Mouse (Mus musculus) ovary, postnatal 10 days (tissue): ENCODE measurements around the gene Eif2b5.
A peak's percentile ranks its signal among the peaks of the same experiment; 100 is the strongest.

Experiments
- DNase-seq: peaks from one replicate; pipeline ENCODE4 v3.0.0; 2022; ENCODE audit warnings: low spot score

Eif2b5 gene

GRCm38 (mm10) chr16:20489233-20489632 lies 9.4 kb upstream of the Eif2b5 start:
- no peak for DNase-seq

DNA sequence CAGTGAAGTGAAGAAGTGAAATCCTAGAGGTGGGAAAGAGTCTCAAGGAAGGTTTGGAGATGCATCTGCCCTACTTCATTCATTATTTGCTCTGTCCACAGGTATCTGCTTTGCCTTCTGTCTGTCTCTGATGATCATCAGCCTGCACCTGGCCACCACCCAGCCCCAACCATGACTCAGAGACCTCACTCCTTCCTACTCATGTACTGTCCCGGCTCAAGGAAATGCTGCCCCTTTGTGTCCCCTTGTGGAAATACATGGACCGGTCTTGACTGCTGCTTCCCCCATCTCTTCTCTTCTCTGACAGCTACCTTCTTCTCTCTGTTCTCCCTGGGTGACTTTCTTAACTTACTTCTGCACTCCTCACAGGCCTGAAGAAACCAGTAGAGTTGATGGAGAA lies 8.0 kb upstream of the Eif2b5 start:
- no peak for DNase-seq

DNA sequence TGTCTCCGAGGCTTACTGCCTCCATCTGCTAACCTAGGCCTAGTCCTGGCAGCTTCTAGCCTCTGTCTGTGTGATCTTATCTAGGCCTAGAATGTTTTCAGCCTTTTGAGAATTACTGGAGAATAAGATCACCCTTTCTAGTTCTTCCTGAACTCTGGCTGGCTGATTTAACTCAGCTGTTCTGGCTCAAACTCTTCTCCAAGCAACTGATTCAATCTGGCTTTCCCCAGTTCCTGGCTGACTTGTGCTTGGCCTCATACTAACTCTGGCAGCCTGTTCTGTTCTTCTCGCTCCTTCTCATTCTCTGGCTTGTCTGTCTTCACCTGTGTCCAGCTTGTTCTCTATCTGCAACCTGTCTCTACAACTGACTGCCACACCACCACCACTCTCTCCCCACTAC lies 7.3 kb upstream of the Eif2b5 start:
- DNase-seq = no peak

- no peak for DNase-seq
Measured at GRCm38 (mm10) chr16:20493452-20493851, 5.2 kb upstream of the Eif2b5 start.

GRCm38 (mm10) chr16:20496671-20497600 lies 1.7 kb upstream of the Eif2b5 start:
- no peak for DNase-seq

DNA sequence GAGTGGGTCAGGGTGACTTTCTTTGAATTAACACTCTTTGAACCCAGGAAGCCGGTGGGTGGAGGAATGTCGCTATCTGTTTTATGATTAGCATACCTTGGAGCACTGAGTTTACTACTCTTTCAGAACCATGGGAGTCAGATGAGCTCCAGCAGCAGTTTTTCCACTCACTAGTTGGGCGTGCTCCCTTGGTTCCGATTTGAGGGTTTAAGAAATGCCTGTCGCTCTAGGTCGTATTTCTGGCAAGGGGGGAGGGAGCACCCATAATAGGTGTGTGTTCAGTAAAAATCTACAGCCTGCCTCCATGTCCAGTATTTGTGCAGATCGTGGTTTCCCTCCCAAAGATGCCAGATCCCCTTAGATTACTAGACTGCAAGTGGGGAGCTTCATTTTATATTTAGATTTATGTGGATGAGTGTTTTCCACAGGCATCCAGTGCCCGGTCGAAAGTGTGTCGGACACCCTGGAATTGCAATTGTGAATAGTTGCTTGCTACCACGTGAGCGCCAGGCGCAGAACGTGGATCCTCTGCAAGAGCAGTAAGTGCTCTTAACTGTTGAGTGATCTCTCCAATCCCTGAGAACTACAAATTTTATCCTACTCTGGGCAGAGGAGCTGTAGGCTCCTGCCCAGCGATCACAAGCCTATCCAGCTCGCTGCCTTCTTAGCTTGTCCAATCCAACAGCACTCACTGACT lies 489 bp upstream of the Eif2b5 start:
- no peak for DNase-seq

- no peak for DNase-seq
Measured at GRCm38 (mm10) chr16:20506000-20506399, 7.4 kb downstream of the Eif2b5 start.

DNA sequence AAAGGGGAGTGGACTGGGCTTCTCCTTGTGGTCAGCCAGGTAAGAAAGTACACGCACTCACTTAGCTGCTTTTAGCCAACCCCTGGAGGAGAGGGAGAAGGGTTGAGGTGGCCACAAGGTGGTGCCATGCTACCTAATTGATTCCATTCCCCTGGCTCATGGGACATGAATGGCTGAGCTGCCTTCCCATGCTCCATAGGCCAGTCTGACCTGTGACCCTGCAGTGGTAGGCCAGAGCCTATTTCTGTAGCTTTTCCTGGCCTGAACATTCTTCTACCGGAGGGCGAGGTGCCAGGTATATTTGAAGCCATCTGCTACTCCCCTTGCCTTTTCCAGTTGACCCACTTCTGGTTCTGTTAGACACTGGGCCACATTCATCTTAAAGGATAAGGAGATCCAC lies 10.7 kb downstream of the Eif2b5 start:
- no peak for DNase-seq

GRCm38 (mm10) chr16:20511277-20511847 lies 12.7 kb downstream of the Eif2b5 start:
- DNase-seq = no peak

- no peak for DNase-seq
Measured at GRCm38 (mm10) chr16:20516032-20516431, 17.4 kb downstream of the Eif2b5 start.

DNA sequence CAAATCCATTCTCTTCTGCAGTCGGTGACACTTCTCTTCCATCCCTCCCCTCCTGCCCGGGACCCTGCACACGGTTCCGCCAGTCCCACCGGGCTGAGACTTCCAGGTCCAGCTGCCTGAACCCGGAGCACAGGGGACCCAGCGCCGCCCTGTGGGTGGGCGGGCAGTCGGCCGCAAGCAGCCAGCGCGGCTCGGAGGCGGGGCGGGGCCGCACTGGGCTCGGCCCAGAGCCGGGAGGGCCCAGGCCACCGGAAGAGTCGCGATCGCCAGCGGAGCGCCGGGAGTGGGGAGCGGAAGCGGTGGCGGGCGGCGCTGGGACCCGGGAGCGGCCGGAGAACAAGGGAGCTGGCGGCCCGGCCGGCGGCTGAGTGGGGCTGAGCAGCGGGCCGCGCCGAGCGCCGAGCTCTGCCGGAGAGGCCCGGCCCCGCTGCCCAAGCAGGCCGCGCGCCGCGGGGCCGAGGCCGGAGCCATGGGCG lies 18.1 kb downstream of the Eif2b5 start, which contains the start of gene Dvl3:
Gene Dvl3 (plus strand): TSS at position 257 of the 476 bp plus-strand sequence.
- DNase-seq = peak; percentile 72

- peak; percentile 42 for DNase-seq
Measured at GRCm38 (mm10) chr16:20517216-20517615, 18.6 kb downstream of the Eif2b5 start.

DNA sequence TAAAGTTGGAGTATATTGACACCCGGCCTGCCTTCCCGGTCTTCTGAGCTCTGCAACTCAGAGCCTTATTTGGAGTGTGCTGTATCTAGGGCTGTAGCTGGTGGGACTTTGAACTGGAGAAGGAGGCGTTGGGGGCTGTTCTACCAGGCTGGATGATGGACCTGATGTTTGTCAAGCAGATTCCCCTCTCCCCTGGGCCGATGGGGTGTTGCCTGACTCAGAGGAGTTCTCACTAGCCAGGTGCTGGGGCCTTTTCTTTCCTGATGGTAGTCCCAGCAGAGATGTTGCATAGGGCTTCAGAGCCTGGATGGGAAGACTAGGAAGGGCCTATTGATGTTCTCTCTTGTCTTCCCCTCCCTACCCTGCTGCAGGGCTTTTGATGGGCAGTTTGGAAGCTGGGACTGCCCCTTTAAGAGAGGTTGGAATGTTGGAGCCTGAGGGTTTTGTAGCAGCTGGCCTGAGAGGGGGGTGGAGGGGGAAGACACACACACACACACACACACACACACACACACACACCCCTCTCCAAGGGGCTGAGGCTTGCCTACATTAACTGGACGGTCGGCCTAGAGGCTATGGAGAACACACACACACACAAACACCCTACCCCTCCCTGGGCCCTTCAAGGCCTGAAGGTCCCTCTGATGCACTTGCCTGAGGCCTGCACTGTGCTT lies 19.2 kb downstream of the Eif2b5 start:
- DNase-seq = no peak

DNA sequence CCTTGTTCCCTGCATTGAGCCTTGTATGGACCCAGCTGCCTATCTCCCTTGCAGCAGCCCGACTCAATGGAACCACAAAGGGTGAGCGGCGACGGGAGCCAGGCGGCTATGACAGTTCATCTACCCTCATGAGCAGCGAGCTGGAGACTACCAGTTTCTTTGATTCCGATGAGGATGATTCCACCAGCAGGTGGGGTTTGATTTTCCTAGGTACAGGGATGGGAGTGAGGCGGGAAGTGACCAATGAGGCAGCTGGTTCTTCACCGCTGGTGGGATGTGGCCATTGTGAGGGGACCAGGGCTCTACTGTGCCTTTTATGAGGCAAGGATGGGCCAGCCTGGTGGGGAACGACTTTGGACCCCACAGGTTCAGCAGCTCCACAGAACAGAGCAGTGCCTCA lies 25.3 kb downstream of the Eif2b5 start:
- DNase-seq = no peak

GRCm38 (mm10) chr16:20528779-20529178 lies 30.2 kb downstream of the Eif2b5 start:
- no peak for DNase-seq

GRCm38 (mm10) chr16:20529375-20529774 lies 30.8 kb downstream of the Eif2b5 start:
- no peak for DNase-seq

DNA sequence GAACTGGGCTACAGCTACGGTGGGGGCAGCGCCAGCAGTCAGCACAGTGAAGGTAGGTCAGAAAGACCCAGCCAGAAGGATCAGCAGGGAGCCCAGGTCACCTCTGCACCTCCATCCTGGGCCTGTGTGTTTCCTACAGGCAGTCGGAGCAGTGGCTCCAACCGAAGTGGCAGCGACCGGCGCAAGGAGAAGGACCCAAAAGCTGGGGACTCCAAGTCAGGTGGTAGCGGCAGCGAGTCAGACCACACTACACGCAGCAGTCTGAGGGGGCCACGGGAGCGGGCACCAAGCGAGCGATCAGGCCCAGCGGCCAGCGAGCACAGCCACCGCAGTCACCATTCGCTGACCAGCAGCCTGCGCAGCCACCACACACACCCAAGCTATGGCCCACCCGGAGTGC lies 32.3 kb downstream of the Eif2b5 start:
- no peak for DNase-seq

DNA sequence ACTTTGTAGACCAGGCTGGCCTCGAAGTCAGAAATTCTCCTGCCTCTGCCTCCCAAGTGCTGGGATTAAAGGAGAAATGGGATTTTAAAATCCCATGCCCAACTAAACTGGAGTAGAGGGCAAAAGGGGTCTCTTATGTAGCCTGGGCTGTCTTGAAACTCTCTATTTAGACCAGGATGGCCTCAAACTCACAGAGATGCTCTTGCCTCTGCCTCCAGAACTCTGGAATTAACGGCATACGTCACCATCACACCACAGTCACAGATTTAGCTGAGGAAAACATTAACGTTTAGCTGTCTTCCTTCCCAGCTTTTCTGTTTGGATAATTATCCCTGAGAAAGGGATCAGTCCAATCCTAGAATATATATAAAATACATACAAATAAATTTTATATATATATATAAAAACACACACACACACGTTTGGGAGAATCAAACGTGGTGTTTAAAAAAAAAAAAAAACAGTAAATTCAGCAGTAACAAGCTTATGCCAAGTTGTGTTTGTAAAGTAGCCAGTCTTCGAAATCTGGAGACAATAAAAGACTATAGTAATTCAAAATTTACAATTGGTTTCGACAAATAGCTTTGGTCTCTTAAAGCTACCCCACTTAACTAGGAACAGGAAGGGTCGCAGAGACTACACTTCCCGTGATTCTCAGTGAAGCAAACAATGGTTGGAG lies 36.1 kb downstream of the Eif2b5 start:
- DNase-seq = no peak

GRCm38 (mm10) chr16:20535296-20536080 lies 36.9 kb downstream of the Eif2b5 start, which contains the start of gene Ap2m1:
TSS of gene Ap2m1 (plus strand) at chr16:20535478.
- peak; percentile 79 for DNase-seq

DNA sequence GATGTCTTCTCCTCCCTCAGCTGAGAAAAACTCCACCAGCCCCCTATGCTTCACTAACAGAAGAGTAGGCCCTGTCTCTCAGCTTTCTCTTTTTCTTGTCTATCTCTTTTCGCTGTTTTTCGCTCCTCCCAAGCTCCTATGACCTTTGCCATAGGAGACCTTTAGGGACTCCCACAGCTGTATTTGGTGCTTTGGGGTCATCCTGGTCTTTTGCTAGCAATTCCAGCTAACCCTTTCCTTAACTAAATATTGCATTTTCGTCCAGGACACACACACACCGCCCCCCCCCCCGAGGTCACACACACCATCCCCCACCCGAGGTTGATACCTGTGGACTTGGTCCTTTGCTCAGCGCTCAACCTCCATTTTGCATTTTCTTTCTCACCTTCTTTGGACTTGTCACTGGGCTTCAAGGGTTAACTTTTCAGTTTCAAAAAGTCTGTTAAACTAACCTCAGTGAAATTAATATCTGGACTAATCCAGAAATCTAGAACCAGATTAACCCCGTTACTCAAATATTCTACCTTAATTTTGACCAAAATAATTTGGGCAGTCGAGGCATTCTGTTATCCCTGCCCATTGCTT lies 37.6 kb downstream of the Eif2b5 start:
- DNase-seq = no peak
